Mouse (Mus musculus) kidney, embryonic 16.5 days (tissue): ENCODE measurements around the gene Chd2. TPM values are rescaled to one million over a fixed set of nuclear protein-coding genes. Genes with fewer than 3 reads are reported as not detected.

Experiments used
- ATAC-seq: fragments of 200-750 bp; cut with Nextera tagmentation; 2 replicates; pipeline ENCODE4 v1.8.0; 2017; ENCODE audit warnings: moderate TSS enrichment; ENCODE audit not compliant: low FRiP score, low TSS enrichment
- H3K27ac ChIP-seq: fragments of 300-500 bp; sonication (generic); 2 replicates; pipeline ENCODE4 v1.5.1; 2014; ENCODE audit warnings: low read length
- H3K27me3 ChIP-seq: fragments of 300-500 bp; sonication (generic); 2 replicates; pipeline ENCODE4 v1.6.1; 2014; ENCODE audit warnings: low read length, control low read depth, mixed read lengths; ENCODE audit not compliant: insufficient read depth
- H3K36me3 ChIP-seq: fragments of 300-500 bp; sonication (generic); 2 replicates; pipeline ENCODE4 v1.6.1; 2014; ENCODE audit warnings: low read length, control low read depth, mixed read lengths; ENCODE audit not compliant: insufficient read depth
- H3K4me1 ChIP-seq: fragments of 300-500 bp; sonication (generic); 2 replicates; pipeline ENCODE4 v1.6.1; 2014; ENCODE audit warnings: low read length, control low read depth, mixed read lengths; ENCODE audit not compliant: insufficient read depth
- H3K4me2 ChIP-seq: fragments of 300-500 bp; sonication (generic); replicated peaks from 2 replicates; pipeline ENCODE4 v1.6.1; 2014; ENCODE audit warnings: low read depth, low read length
- H3K4me3 ChIP-seq: fragments of 300-500 bp; sonication (generic); 2 replicates; pipeline ENCODE4 v1.5.1; 2014; ENCODE audit warnings: mild to moderate bottlenecking, low read length
- H3K9ac ChIP-seq: fragments of 300-500 bp; sonication (generic); replicated peaks from 2 replicates; pipeline ENCODE4 v1.6.1; 2014; ENCODE audit warnings: low read length
- H3K9me3 ChIP-seq: fragments of 300-500 bp; sonication (generic); 2 replicates; pipeline ENCODE4 v1.6.1; 2016; ENCODE audit warnings: low read length, control low read depth
- WGBS: fragments of 180-500 bp; shearing (Covaris S2); extraction: QIAGEN DNeasy Blood & Tissue Kit; methylation state at CpG from one replicate; pipeline ENCODE4 v1.1.7; 2014; 5-methylcytosine and 5-hydroxymethylcytosine counted together
- polyA plus RNA-seq: library from polyadenylated mRNA; unstranded; fragments of >200 nt; fragmentation: Nextera tagmentation; extraction: Ambion mirVana; gene quantifications from 2 replicates; pipeline ENCODE4 v1.2.1, GENCODE M21; 2015

Gene Chd2
- polyA plus RNA-seq, 1 experiment from 2014 or later, result 45.3 TPM

DNA sequence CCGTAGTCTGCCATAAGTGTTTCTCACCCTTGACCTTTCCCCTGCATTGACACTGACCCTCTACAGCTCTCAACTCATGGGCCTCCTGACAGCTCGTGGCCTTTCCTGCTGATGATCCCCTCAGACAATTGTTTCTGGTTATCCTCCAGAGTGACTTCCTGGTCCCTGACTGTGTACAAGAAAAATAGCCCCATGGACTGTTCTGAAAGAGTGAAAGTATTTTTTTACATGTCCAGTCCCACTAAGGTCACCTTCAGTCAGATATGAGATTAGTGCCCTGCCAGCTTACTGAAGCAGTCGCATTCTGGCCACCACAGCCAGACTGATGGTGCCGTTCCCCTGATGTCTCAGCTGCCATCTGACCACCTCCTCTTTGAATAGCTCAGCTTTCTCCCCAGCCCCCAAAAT is 26.1 kb upstream of the Chd2 start:
- ATAC-seq, result no peak
- Histone ChIP-seq H3K27me3 (no peaks in the 10 kb centered on the region), H3K4me3 (no peak overlapping the region), H3K9me3 (no peaks in the 10 kb centered on the region), H3K9ac (no peak overlapping the region), H3K4me2 (no peak overlapping the region), H3K4me1 (peaks cover 7% of the 10 kb centered on the region; the same call in 1 of the 2 replicates), H3K36me3 (no peaks in the 10 kb centered on the region), H3K27ac (no peak overlapping the region)
- 40% methylated on average over 4 of the region's 4 CpGs for WGBS

GRCm38 (mm10) chr7:73564131-73564530 is 22.5 kb upstream of the Chd2 start:
- no peak for ATAC-seq
- WGBS, result 66% methylated on average over 6 of the region's 6 CpGs
- peaks cover 17% of the 10 kb centered on the region for H3K4me1 ChIP-seq
- H3K9ac ChIP-seq, result no peak overlapping the region
- H3K27me3 ChIP-seq, result no peaks in the 10 kb centered on the region
- H3K4me3 ChIP-seq, result no peak overlapping the region
- H3K36me3 ChIP-seq, result no peaks in the 10 kb centered on the region
- no peaks in the 10 kb centered on the region for H3K9me3 ChIP-seq
- H3K27ac ChIP-seq, result no peak overlapping the region
- no peak overlapping the region for H3K4me2 ChIP-seq

- 55% methylated on average over 10 of the region's 10 CpGs for WGBS
- peaks cover 11% of the 10 kb centered on the region for H3K4me1 ChIP-seq
Observed at GRCm38 (mm10) chr7:73561492-73562055, 19.9 kb upstream of the Chd2 start.

DNA sequence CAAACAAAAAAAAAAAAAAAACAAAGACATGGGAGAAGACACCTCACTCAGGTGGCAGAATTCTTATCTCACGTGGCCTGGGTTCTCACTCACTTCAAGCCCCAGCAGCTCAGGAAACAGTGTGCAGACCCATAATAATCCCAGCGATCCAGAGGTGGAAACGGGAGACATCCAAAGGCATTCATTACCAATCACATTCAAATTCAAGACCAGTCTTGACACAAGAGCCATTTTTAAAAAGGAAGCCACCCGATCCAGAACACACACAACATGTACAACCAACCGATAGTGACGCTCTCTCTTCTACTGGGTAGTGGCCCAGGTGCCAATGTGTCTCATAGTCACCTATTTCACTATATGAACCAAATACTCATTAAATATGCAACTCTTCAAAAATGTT is 19.2 kb upstream of the Chd2 start:
- no peak overlapping the region for H3K9ac ChIP-seq
- 85% methylated on average over 6 of the region's 6 CpGs for WGBS
- H3K27me3 ChIP-seq, result no peaks in the 10 kb centered on the region
- H3K4me1 ChIP-seq, result peaks cover 11% of the 10 kb centered on the region
- no peak for ATAC-seq
- no peak overlapping the region for H3K4me2 ChIP-seq
- H3K4me3 ChIP-seq, result no peak overlapping the region
- H3K27ac ChIP-seq, result no peak overlapping the region
- no peaks in the 10 kb centered on the region for H3K36me3 ChIP-seq
- no peaks in the 10 kb centered on the region for H3K9me3 ChIP-seq

More at GRCm38 (mm10) chr7:73561492-73562055, 19.9 kb upstream of the Chd2 start:
- Histone ChIP-seq H3K27me3 (no peaks in the 10 kb centered on the region), H3K36me3 (no peaks in the 10 kb centered on the region), H3K4me2 (no peak overlapping the region), H3K27ac (no peak overlapping the region), H3K9ac (no peak overlapping the region), H3K4me3 (no peak overlapping the region), H3K9me3 (no peaks in the 10 kb centered on the region)
- ATAC-seq, result no peak

- H3K27ac ChIP-seq, result peak overlapping the region; percentile 99
- no peaks in the 10 kb centered on the region for H3K9me3 ChIP-seq
- H3K27me3 ChIP-seq, result no peaks in the 10 kb centered on the region
- no peaks in the 10 kb centered on the region for H3K36me3 ChIP-seq
- H3K4me1 ChIP-seq, result peaks cover 11% of the 10 kb centered on the region
- no peak for ATAC-seq
- H3K4me3 ChIP-seq, result peak overlapping the region; percentile 100
- H3K4me2 ChIP-seq, result peak overlapping the region; percentile 77
- peak overlapping the region; percentile 81 for H3K9ac ChIP-seq
- WGBS, result 74% methylated on average over 6 of the region's 6 CpGs
Observed at GRCm38 (mm10) chr7:73559853-73560190, 18.2 kb upstream of the Chd2 start.

DNA sequence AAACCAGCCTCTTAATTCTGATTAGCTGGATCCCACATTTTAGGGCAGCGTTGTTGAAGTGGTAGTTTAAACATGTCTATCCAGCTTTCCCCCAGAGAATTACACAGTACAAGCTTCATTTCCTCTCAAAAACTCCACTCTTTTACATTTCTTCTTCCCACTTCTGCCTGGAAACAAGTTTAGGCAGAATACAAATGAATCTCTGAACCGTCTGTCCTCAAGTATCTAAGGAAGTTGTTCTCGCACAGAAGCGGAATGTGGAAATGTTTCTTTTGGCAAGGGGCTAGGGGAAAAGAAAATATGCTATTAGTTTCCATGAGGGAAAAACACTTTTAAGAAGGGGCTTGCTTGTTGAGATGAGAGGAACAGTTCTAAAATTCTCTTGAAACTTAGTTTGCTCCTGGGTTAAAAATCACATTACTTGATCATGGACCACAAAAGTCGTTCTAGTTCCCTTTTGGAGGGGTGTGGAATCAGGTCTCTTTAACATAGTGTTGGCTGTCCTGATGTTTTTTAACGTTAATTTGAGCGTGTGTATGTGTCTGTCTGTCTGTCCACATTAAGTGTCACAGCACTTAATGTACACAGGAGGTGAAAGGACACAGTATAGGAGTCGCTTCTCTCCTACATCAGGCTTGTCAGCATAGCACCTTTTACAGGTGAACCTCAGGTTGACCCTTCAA is 17.7 kb upstream of the Chd2 start:
- WGBS, result 11% methylated on average over 8 of the region's 8 CpGs

DNA sequence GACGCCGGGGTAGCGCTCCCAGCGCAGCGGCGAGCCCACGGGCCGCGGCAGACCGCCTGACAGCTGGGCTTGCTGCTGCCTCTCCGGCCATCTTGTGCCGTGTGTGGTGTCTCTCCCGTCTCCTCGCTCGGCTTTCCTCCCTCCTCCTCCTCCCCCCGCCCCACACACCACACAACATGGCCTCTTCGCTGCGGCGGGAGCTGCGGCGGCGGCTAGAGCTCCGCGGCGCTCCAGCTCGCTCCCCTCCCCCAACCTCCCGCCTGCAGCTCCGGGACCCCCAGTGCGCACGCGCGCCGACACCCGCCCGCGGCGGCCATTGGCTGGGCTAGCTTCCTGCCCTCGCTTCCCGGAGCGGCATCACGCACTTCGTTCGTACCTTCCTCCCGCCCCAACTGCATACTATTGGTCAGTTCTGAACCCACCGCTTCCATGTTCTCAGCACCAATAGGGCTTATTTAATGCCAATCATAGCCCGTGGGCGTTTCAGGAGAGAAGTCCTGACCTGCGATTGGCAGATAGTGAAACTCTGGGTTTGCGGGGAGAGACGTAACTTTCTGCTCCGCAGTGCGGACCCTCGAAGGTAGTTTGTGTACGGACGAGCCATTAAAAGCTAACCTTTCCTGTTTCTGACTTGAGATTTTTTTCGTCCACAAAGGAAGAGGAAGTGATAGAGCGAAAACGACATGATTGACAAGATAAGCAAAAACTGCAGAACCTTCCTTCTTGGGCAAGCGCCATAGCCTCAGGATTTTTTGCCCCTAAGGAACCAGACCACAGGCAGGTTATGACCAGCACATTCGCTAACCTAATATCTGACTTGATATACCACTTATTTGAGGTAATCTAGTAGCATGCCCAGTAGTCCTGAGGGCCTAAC is 16.9 kb upstream of the Chd2 start:
- no peaks in the 10 kb centered on the region for H3K9me3 ChIP-seq
- peak overlapping the region; percentile 100 for H3K27ac ChIP-seq
- no peaks in the 10 kb centered on the region for H3K27me3 ChIP-seq
- peak; percentile 100 for ATAC-seq
- H3K4me3 ChIP-seq, result peak overlapping the region; percentile 100
- no peaks in the 10 kb centered on the region for H3K36me3 ChIP-seq
- peak overlapping the region; percentile 77 for H3K4me2 ChIP-seq
- peak overlapping the region; percentile 100 for H3K9ac ChIP-seq
- WGBS, result under 1% methylated on average over 42 of the region's 60 CpGs
- peaks cover 11% of the 10 kb centered on the region for H3K4me1 ChIP-seq

More for the DNA sequence above, 17.7 kb upstream of the Chd2 start:
- no peak for ATAC-seq
- peaks cover 11% of the 10 kb centered on the region for H3K4me1 ChIP-seq
- H3K4me2 ChIP-seq, result peak overlapping the region; percentile 77
- no peaks in the 10 kb centered on the region for H3K9me3 ChIP-seq
- H3K4me3 ChIP-seq, result peak overlapping the region; percentile 100
- H3K27ac ChIP-seq, result peak overlapping the region; percentile 99
- H3K36me3 ChIP-seq, result no peaks in the 10 kb centered on the region
- H3K9ac ChIP-seq, result peak overlapping the region; percentile 81
- H3K27me3 ChIP-seq, result no peaks in the 10 kb centered on the region

GRCm38 (mm10) chr7:73557671-73558265 is 16.1 kb upstream of the Chd2 start:
- peak overlapping the region; percentile 100 for H3K27ac ChIP-seq
- no peak overlapping the region for H3K4me2 ChIP-seq
- peak overlapping the region; percentile 100 for H3K9ac ChIP-seq
- under 1% methylated on average over 72 of the region's 80 CpGs for WGBS
- H3K36me3 ChIP-seq, result 0 out of 2 replicates have a peak, but pooled peaks cover under 1% of the 10 kb centered on the region
- H3K27me3 ChIP-seq, result no peaks in the 10 kb centered on the region
- ATAC-seq, result 0 out of 2 replicates have a peak, but pooled peaks have one; percentile 0
- peak overlapping the region; percentile 100 for H3K4me3 ChIP-seq
- no peaks in the 10 kb centered on the region for H3K9me3 ChIP-seq
- H3K4me1 ChIP-seq, result peaks cover 12% of the 10 kb centered on the region
